Mouse (Mus musculus): Measurements from ENCODE around the gene Tmem150c. TPM values are rescaled to one million over a fixed set of nuclear protein-coding genes. Genes with fewer than 3 reads are reported as not detected.

The Tmem150c gene
- polyA plus RNA-seq, 1 experiment = 1.1 TPM

DNA sequence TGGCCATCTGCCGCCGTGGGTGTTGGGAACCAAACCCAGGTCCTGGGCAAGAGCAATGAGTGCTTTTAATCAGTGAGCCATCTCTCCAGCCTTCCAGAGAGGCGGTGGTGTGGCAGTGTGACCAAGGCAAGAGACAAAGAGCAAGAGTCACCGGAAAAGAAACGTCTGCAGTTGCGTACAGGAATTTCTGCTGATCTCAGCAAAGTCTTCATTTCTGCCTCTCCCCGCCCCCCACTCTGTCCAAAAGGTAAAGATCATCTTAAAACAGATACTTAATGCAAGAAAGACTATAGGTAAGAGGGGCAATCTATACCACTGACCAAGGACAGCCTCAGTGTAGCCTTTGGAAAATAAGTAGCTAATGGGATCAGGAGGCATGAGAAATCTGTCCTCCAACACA is 14.8 kb downstream of the Tmem150c start:
- Histone ChIP-seq H3K9me3 (replicated peaks; ENCODE audit: control insufficient read depth, insufficient read depth, low read length, poor library complexity, severe bottlenecking) (no peaks in the 10 kb centered on the region), H3K27ac (ENCODE audit: insufficient read depth, low read length) (no peak overlapping the region), H3K27me3 (ENCODE audit: control insufficient read depth, insufficient read depth, low read length, poor library complexity, severe bottlenecking) (no peaks in the 10 kb centered on the region), H3K4me3 (ENCODE audit: low read depth, low read length) (no peak overlapping the region), H3K36me3 (ENCODE audit: control insufficient read depth, insufficient read depth, low read length, poor library complexity, severe bottlenecking) (no peaks in the 10 kb centered on the region), H3K4me1 (ENCODE audit: control insufficient read depth, insufficient read depth, low read length) (no peaks in the 10 kb centered on the region), H3K9ac (ENCODE audit: low read depth, poor library complexity, severe bottlenecking) (no peak overlapping the region)
- no peak for TF ChIP-seq CTCF (IDR thresholded peaks at IDR 0.05; ENCODE audit: low read depth, low read length)
- no peak for TF ChIP-seq POLR2A (IDR thresholded peaks at IDR 0.05; ENCODE audit: insufficient read depth, low read length)
- TF ChIP-seq EP300 (IDR thresholded peaks at IDR 0.05; ENCODE audit: insufficient read depth, low read depth, low read length) = no peak

- no peak overlapping the region for H3K27ac ChIP-seq (ENCODE audit: insufficient read depth, low read length)
- H3K4me3 ChIP-seq (ENCODE audit: low read depth, low read length) = no peak overlapping the region
- no peak for TF ChIP-seq POLR2A (IDR thresholded peaks at IDR 0.05; ENCODE audit: insufficient read depth, low read length)
- TF ChIP-seq CTCF (IDR thresholded peaks at IDR 0.05; ENCODE audit: low read depth, low read length) = no peak
- no peak for TF ChIP-seq EP300 (IDR thresholded peaks at IDR 0.05; ENCODE audit: insufficient read depth, low read depth, low read length)
- H3K4me1 ChIP-seq (ENCODE audit: control insufficient read depth, insufficient read depth, low read length) = no peaks in the 10 kb centered on the region
- no peaks in the 10 kb centered on the region for H3K9me3 ChIP-seq (replicated peaks; ENCODE audit: control insufficient read depth, insufficient read depth, low read length, poor library complexity, severe bottlenecking)
- no peaks in the 10 kb centered on the region for H3K36me3 ChIP-seq (ENCODE audit: control insufficient read depth, insufficient read depth, low read length, poor library complexity, severe bottlenecking)
- H3K27me3 ChIP-seq (ENCODE audit: control insufficient read depth, insufficient read depth, low read length, poor library complexity, severe bottlenecking) = no peaks in the 10 kb centered on the region; the same call in 1 of the 2 replicates
- no peak overlapping the region for H3K9ac ChIP-seq (ENCODE audit: low read depth, poor library complexity, severe bottlenecking)
These were observed 32.3 kb downstream of the Tmem150c start for GRCm38 (mm10) chr5:100127283-100127682.

GRCm38 (mm10) chr5:100125409-100126123 is 34.0 kb downstream of the Tmem150c start:
- no peak overlapping the region for H3K4me3 ChIP-seq (ENCODE audit: low read depth, low read length)
- no peaks in the 10 kb centered on the region for H3K36me3 ChIP-seq (ENCODE audit: control insufficient read depth, insufficient read depth, low read length, poor library complexity, severe bottlenecking)
- H3K9ac ChIP-seq (ENCODE audit: low read depth, poor library complexity, severe bottlenecking) = no peak overlapping the region
- no peaks in the 10 kb centered on the region for H3K9me3 ChIP-seq (replicated peaks; ENCODE audit: control insufficient read depth, insufficient read depth, low read length, poor library complexity, severe bottlenecking)
- no peaks in the 10 kb centered on the region for H3K4me1 ChIP-seq (ENCODE audit: control insufficient read depth, insufficient read depth, low read length)
- no peak overlapping the region for H3K27ac ChIP-seq (ENCODE audit: insufficient read depth, low read length)
- H3K27me3 ChIP-seq (ENCODE audit: control insufficient read depth, insufficient read depth, low read length, poor library complexity, severe bottlenecking) = no peaks in the 10 kb centered on the region; the same call in 1 of the 2 replicates
- TF ChIP-seq CTCF (IDR thresholded peaks at IDR 0.05; ENCODE audit: low read depth, low read length) (no peak), POLR2A (IDR thresholded peaks at IDR 0.05; ENCODE audit: insufficient read depth, low read length) (no peak), EP300 (IDR thresholded peaks at IDR 0.05; ENCODE audit: insufficient read depth, low read depth, low read length) (no peak)

DNA sequence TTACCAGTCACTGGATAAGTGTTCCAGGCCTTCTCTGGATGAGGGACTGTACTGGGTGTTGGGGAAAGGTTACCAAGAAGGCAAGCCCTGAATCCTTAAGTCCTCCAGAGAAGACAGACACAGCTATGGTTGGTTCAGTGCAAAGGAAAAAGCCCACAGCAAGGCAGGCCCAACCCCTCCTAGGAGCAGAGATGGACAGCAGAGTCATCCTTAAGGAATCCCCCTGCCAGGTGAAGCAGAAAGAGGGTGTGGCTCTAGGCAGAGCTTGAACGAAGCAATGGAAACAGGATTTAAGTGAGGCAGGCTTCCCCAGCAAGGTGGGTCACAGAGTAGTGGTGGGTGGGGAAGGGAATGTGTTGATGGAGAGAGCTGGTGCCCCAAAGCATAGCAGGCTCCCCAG is 35.1 kb downstream of the Tmem150c start:
- no peak for TF ChIP-seq CTCF (IDR thresholded peaks at IDR 0.05; ENCODE audit: low read depth, low read length)
- TF ChIP-seq EP300 (IDR thresholded peaks at IDR 0.05; ENCODE audit: insufficient read depth, low read depth, low read length) = no peak
- no peak for TF ChIP-seq POLR2A (IDR thresholded peaks at IDR 0.05; ENCODE audit: insufficient read depth, low read length)
- Histone ChIP-seq H3K4me3 (ENCODE audit: low read depth, low read length) (no peak overlapping the region), H3K9me3 (replicated peaks; ENCODE audit: control insufficient read depth, insufficient read depth, low read length, poor library complexity, severe bottlenecking) (no peaks in the 10 kb centered on the region), H3K27me3 (ENCODE audit: control insufficient read depth, insufficient read depth, low read length, poor library complexity, severe bottlenecking) (no peaks in the 10 kb centered on the region; the same call in 1 of the 2 replicates), H3K36me3 (ENCODE audit: control insufficient read depth, insufficient read depth, low read length, poor library complexity, severe bottlenecking) (no peaks in the 10 kb centered on the region), H3K27ac (ENCODE audit: insufficient read depth, low read length) (no peak overlapping the region), H3K4me1 (ENCODE audit: control insufficient read depth, insufficient read depth, low read length) (no peaks in the 10 kb centered on the region), H3K9ac (ENCODE audit: low read depth, poor library complexity, severe bottlenecking) (no peak overlapping the region)

DNA sequence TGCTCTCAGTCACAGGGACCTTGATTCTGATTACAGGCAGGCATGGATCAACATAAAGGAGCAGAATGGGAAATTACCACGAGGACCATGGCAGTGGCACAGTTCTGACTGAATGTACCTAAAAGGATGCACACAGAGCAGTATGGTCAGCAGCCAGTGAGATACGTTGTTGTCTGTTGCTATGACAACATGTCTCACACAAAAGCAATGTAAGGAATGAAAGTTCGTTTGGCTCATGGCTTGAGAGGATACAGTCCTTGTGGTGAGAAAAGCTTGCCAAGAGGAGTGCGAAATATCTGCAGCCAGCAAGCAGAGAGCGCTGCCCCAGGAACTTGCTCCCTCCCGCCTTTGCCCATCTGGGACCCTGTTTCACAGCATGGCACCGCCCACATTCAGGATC is 36.3 kb downstream of the Tmem150c start:
- H3K4me3 ChIP-seq (ENCODE audit: low read depth, low read length) = no peak overlapping the region
- TF ChIP-seq POLR2A (IDR thresholded peaks at IDR 0.05; ENCODE audit: insufficient read depth, low read length) = no peak
- TF ChIP-seq CTCF (IDR thresholded peaks at IDR 0.05; ENCODE audit: low read depth, low read length) = no peak
- no peak for TF ChIP-seq EP300 (IDR thresholded peaks at IDR 0.05; ENCODE audit: insufficient read depth, low read depth, low read length)
- no peak overlapping the region for H3K27ac ChIP-seq (ENCODE audit: insufficient read depth, low read length)
- H3K4me1 ChIP-seq (ENCODE audit: control insufficient read depth, insufficient read depth, low read length) = no peaks in the 10 kb centered on the region
- H3K9me3 ChIP-seq (replicated peaks; ENCODE audit: control insufficient read depth, insufficient read depth, low read length, poor library complexity, severe bottlenecking) = no peaks in the 10 kb centered on the region
- no peak overlapping the region for H3K9ac ChIP-seq (ENCODE audit: low read depth, poor library complexity, severe bottlenecking)
- H3K36me3 ChIP-seq (ENCODE audit: control insufficient read depth, insufficient read depth, low read length, poor library complexity, severe bottlenecking) = no peaks in the 10 kb centered on the region
- no peaks in the 10 kb centered on the region; the same call in 1 of the 2 replicates for H3K27me3 ChIP-seq (ENCODE audit: control insufficient read depth, insufficient read depth, low read length, poor library complexity, severe bottlenecking)

DNA sequence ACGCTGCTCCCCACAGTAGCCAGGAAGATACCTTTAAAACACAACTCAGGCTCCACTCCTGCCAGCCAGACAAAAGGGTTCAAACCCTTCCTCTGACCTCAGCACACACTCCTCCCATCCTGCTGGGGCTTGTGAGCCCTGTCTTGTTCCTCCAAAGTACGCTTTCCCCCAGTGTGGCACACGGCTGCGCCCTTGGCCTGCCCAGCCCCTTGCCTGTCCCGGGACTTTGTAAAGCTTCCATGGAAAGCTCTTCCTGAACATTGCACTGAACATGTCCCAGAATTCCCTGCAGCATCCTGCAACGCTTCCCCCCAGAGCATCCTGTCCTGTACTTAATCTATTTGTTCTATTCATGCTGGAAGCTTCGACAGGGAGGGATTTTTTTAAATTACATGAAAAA is 38.4 kb downstream of the Tmem150c start:
- Histone ChIP-seq H3K27ac (ENCODE audit: insufficient read depth, low read length) (no peak overlapping the region), H3K4me3 (ENCODE audit: low read depth, low read length) (no peak overlapping the region), H3K9me3 (replicated peaks; ENCODE audit: control insufficient read depth, insufficient read depth, low read length, poor library complexity, severe bottlenecking) (no peaks in the 10 kb centered on the region), H3K4me1 (ENCODE audit: control insufficient read depth, insufficient read depth, low read length) (peaks cover 2% of the 10 kb centered on the region), H3K36me3 (ENCODE audit: control insufficient read depth, insufficient read depth, low read length, poor library complexity, severe bottlenecking) (no peaks in the 10 kb centered on the region), H3K27me3 (ENCODE audit: control insufficient read depth, insufficient read depth, low read length, poor library complexity, severe bottlenecking) (no peaks in the 10 kb centered on the region), H3K9ac (ENCODE audit: low read depth, poor library complexity, severe bottlenecking) (no peak overlapping the region)
- TF ChIP-seq CTCF (IDR thresholded peaks at IDR 0.05; ENCODE audit: low read depth, low read length) = no peak
- TF ChIP-seq EP300 (IDR thresholded peaks at IDR 0.05; ENCODE audit: insufficient read depth, low read depth, low read length) = no peak
- no peak for TF ChIP-seq POLR2A (IDR thresholded peaks at IDR 0.05; ENCODE audit: insufficient read depth, low read length)

Measured in ES-Bruce4 (cell line).